Mouse (Mus musculus) brown adipose tissue, adult 24 weeks (tissue): ENCODE measurements around the gene Kcnh8. TPM values are rescaled to one million over a fixed set of nuclear protein-coding genes. Genes with fewer than 3 reads are reported as not detected.

Experiments
- H3K27ac ChIP-seq: fragments of 200-500 bp; replicated peaks from 2 replicates; pipeline ENCODE4 v1.5.1; 2012; ENCODE audit warnings: low read depth, mild to moderate bottlenecking, low read length
- H3K4me1 ChIP-seq: fragments of 200-500 bp; 2 replicates; pipeline ENCODE4 v1.6.1; 2012; ENCODE audit warnings: low read length, mixed read lengths; ENCODE audit not compliant: control insufficient read depth, insufficient read depth, insufficient read length
- H3K4me3 ChIP-seq: fragments of 200-500 bp; 2 replicates; pipeline ENCODE4 v1.5.1; 2012; ENCODE audit warnings: low read depth, mild to moderate bottlenecking, low read length, moderate library complexity; ENCODE audit not compliant: insufficient read depth
- polyA plus RNA-seq: library from polyadenylated mRNA; stranded (reverse); fragments of >200 nt; gene quantifications from 2 replicates; pipeline ENCODE4 v1.2.4, GENCODE M21; 2012; ENCODE audit not compliant: missing spikeins, insufficient read depth, insufficient read length

Gene Kcnh8
- not detected in 2 replicates for polyA plus RNA-seq

DNA sequence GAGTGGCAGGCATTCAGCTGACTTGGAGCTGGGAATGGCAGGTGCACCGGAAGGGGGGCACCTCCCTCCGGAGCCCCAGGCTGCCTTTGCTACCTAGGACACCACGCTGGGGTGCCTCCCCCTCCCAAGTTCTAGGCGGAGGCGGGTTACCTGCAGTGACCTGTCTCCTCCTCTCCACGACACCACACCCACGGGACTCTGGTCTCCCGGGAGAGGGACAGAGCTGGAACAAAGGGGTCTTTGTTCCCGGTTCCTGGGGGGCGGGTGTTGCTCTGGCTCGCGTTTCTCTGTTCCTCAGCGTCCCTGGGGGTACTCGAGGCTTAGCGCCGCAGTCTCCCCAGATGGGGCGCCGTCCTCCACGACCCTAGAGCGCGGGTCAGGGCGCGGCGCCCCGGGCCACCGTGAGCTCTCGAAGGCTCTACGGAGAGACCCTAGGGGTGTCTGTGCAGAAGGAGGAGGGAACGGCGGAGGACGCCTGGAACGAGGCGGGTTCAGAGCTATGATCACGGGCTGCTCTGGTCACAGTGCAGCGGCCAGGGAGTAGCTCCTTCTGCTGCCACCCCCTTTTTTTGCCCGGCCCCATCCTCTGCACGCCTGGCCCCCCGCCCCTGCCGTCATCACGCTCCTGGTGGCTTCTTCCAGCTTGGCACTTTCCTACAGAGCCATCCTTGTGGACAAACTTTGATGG, at the start of gene Kcnh8:
TSS of gene Kcnh8 (plus strand) at position 617 of the 688 bp plus-strand sequence.
- H3K4me1 ChIP-seq: no peaks in the 10 kb centered on the region
- no peak within 1 kb of the TSS for H3K27ac ChIP-seq
- no peak within 1 kb of the TSS for H3K4me3 ChIP-seq

DNA sequence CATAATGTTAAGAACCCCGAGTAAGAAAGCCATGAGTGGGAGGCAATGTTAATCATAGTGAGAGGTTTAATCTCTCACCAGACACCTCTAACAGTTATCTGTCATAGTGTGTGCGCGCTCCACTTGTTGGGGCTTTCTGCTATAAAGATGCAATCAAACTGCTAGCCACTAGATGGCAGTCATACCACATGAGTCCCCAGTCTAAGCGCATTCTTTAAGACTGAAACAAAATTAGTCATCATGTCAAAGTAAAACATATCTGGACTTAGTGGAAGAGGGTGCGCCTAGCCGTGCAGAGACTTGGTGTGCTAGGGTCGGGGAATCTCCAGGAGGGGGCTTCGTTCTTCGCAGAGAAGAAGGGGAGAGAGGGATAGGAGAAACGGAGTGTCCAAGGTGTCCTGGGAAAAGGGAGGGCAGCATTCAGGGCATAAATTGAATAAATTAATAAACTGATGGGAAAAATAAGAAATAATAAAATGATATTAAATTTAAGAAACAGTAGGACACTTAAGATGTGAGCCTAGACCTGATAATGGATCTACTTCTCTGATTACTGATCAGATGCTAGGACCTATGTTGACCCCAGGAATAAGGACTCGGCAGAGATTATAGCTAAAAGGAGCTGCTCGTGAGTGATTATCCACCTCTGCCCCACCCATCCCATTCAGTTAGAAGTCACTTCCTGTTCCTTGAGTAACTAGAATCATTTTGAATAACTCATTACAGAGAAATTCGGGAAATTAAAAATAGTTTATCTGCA, 42.4 kb upstream of the Kcnh8 start:
- no peaks in the 10 kb centered on the region for H3K4me1 ChIP-seq
- no peak overlapping the region for H3K4me3 ChIP-seq

DNA sequence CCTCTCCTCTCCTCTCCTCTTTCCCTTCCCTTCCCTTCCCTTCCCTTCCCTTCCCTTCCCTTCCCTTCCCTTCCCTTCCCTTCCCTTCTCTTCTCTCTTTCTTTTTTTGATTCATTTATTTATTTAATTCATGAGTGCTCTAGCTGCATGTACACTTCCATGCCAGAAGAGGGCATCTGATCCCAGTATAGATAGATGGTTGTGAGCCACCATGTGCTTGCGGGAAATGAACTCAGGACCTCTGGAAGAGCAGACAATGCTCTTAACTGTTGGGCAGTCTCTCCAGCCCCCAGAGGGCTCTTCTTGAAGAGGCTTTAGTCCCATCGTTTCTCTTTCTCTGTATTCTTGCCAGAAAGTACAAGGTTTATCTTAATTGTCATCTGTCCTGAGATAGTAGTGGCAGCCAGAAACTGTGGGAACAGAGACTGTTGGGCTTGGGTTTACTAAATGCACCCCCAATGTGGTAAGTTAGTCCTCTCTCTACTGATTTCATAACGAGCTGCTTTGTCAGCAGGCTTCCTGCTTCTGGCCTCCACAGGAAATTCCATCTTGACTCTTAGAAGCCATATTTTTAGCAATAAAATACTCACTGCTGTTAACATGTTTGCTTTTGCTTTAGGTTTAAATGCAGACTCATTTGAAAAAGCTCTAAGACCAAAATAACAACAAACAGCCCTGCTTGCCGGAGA, 36.9 kb upstream of the Kcnh8 start:
- Histone ChIP-seq H3K27ac (no peak overlapping the region), H3K4me1 (no peaks in the 10 kb centered on the region), H3K4me3 (no peak overlapping the region)

More for the DNA sequence above, 42.4 kb upstream of the Kcnh8 start:
- no peak overlapping the region for H3K27ac ChIP-seq

DNA sequence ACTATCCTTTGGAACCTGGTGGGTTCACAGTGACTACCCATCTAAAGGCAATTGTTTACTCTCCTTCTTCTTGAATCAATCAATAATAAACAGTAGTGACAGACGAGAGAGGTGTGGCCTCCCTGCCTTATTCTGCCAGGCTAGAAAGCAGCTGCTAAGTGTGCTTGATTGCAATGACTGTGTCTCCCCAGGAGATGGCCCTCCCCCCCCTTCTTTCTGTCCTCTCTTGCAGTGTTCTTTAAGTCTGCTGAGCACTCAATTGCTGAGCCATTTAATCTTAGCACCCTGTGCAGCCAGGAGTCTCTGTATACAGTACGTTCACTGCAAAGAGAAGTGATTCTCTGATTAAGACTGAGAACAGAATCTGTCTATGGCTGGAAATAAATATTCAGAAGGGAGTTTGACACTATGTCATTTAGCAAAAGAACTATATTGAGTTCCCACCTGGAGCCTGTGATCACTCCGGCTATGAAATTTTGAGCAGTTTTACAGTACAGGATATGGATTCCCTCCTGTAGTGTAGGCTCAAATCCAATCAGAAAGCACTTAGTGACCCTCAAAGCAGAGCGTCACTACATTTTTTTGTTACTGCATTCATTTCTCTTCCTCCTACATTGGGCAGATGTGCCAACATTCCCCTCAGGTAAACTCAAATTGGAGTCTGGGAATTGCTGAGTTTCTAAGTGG, 32.8 kb upstream of the Kcnh8 start:
- no peak overlapping the region for H3K4me3 ChIP-seq
- no peak overlapping the region for H3K27ac ChIP-seq
- no peaks in the 10 kb centered on the region for H3K4me1 ChIP-seq

DNA sequence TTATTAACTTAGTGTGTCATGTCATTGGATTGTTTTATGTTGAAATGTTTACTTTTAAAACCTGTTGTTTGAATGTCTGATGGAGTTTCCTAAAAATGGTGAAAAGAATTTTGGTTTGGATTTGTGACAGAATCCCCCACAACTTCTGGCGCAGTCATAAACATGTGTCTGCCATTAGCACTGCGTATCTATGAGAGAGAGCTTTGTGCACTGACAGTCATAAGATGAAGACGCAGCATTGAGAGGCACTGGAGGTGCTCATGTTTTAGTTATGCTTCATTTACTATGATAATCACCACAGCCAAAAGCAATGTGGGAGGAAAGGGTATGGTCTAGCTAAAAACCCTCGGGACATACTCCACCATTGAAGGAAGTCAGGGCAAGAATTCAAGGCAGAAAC, 30.3 kb upstream of the Kcnh8 start:
- Histone ChIP-seq H3K27ac (no peak overlapping the region), H3K4me1 (no peaks in the 10 kb centered on the region), H3K4me3 (no peak overlapping the region)

DNA sequence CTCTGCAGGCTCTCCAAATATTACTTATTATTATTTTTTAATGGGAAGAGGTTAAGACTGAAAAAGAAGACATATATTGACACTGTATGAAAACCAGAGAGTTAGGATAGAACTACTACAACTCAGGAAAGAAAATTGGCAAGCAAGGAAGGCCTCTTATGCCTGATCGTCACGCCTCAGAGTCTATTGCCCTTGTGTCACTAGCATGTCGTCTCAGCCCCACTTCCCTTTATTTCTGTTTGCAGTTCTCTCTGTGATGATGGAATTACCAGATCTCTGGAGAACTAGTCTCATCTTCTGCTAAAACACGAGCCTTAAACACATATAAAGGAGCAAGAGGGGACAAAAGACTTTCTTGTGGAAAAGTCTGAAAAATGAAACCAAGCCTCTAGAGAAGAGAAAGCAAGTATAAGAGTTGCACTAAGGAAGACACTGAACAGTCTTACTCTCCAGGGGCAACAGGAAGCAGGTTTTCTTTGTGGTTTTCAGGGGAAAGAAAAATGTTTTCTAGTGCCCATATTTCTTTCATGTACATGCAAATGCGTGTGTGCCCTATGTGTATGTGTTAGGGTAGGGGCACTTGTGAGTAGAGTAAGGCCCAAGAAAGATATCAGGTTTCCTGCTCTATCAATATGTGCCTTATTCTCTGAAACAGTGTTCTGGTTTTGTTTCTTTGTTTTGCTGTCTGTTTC, 10.9 kb upstream of the Kcnh8 start:
- H3K4me3 ChIP-seq: no peak overlapping the region
- no peak overlapping the region for H3K27ac ChIP-seq
- no peaks in the 10 kb centered on the region for H3K4me1 ChIP-seq

DNA sequence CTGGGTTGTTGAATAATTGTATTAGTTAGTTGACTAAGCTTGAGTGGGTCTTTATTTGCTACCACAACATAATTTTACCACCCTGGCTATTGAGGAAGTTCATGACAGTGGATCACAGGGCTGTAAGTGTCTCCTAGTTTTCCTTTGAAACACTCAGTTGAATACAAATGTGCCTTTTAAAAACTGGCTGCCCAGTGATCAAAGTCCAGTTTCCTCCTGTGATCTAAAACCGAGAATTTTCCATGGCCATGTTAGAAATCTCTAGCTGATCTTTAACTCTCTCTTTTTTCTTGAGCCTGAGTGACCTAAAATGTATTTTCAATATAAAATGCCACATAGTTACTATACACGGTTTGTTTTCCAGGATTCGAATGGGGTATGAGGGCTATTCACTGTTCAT, 3.4 kb upstream of the Kcnh8 start:
- Histone ChIP-seq H3K4me3 (no peak overlapping the region), H3K4me1 (no peaks in the 10 kb centered on the region), H3K27ac (no peak overlapping the region)

DNA sequence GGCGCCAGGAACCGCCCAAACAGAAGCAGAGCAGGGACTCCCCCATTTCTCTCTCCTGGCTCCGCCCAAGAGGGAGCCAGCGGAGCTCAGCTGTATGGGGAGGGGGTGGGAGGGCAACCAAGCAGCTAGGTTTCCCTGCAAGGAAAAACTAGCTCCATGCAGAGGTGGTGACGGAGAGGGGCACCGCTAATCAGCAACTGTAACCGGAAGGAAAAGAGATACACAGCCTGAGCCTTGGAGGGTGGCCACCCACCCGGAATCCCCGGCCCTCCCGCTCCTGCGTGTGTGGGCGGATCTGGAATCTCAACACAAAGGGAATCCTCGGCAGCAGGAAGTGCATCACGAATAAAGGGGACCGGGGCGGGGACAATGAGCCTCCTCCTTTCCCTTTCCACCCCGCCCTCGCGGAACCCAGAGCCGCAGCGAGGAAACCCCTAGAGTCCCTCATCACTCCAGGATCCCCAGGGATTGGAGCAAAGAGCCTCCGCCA, 1.6 kb upstream of the Kcnh8 start:
- Histone ChIP-seq H3K27ac (no peak overlapping the region), H3K4me3 (peak overlapping the region; percentile 28)

DNA sequence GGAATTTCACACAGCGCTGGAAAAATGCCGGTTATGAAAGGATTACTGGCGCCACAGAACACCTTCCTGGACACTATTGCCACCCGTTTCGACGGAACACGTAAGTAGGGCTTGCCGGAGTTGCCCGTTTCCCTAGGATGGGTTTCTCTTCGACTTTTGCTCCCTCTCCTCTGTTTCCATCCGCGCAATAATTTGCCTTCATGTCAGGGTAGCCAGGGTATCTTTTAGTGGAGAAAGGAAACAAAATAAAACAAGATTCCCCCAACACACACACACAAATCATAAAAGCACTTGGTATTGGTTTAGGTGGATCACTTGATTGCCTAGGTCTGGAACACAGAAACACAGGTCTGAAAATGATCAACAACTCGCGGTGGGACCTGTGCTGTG, 267 bp downstream of the Kcnh8 start:
- Histone ChIP-seq H3K4me3 (no peak overlapping the region), H3K27ac (no peak overlapping the region), H3K4me1 (no peaks in the 10 kb centered on the region)

More for the DNA sequence above, 1.6 kb upstream of the Kcnh8 start:
- no peaks in the 10 kb centered on the region for H3K4me1 ChIP-seq

DNA sequence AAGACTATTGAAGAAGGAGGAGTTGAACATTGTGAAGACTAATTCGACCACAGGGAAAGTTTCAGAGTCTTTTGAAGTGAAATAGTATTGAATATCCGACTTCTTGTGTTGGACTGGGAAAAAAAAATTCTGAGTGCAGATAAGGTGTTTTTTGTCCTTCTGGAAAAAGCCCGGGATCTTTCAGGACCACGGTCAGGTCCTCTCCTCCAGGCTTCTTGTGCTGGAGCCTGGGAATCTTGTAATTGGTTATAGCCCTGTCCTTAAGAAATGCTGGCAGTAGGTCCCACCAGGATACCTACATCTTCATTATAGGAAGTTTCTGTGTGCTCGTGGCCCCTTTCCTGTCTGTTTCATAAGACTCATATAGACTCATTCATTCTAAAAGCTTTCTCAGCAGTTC, 902 bp downstream of the Kcnh8 start:
- no peaks in the 10 kb centered on the region for H3K4me1 ChIP-seq
- no peak overlapping the region for H3K4me3 ChIP-seq

DNA sequence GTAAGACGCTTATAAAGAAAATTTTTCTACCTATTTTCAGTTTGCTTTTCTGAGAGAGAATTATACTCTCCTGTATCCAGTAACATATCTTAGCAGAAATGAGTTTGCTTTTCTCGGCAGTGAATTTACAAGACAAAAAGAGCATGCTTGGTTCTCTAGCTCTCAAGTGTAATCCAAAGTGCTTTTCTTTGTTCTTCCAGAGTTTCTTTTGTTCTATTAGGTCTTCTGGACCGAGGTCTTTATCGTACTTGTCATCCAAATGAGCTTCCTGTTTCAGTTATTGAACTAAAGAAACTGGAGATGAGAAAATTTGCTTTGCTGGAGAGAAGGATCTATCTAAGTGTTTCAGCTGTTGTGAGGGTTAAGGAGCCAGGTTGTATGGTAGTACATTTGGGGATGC, 8.9 kb downstream of the Kcnh8 start:
- Histone ChIP-seq H3K27ac (no peak overlapping the region), H3K4me3 (no peak overlapping the region), H3K4me1 (no peaks in the 10 kb centered on the region)

More for the DNA sequence above, 902 bp downstream of the Kcnh8 start:
- no peak overlapping the region for H3K27ac ChIP-seq

DNA sequence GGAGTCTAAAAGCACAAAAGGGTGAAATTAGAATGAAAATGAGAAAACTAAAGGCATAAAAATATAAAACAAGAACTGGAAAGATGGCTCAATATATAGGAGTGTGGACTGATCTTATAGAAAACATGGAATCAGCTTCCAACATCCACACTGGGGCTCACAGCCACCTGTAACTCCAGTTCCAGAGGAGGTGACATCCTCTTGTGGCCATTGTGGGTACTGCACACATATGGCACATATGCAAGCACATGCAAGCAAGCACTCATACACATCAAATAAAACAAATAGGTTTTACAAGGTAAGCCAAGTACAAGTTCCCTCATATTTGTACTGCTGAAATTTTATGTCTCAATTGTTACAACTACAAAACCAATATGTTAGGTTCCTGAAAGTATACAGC, 46.7 kb downstream of the Kcnh8 start:
- H3K4me1 ChIP-seq: no peaks in the 10 kb centered on the region
- H3K4me3 ChIP-seq: no peak overlapping the region
- H3K27ac ChIP-seq: no peak overlapping the region

DNA sequence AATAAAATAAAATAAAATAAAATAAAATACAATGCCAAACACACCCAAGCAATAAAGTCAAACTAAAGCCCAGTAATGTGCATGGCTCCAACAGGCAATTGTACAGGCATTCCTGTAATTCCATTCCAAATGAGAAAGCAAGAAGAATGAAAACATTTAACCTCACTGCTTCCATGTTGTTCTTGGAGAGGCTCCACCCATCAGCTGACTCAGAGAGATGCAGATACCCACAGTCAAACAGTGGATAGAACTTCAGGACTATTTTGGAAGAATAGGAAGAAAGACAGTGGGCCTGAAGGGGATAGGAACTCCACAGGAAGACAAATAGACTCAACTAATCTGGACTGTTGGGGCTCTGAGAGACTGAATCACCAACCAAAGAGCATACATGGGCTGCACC, 89.5 kb downstream of the Kcnh8 start:
- Histone ChIP-seq H3K4me3 (no peak overlapping the region), H3K4me1 (no peaks in the 10 kb centered on the region), H3K27ac (no peak overlapping the region)

DNA sequence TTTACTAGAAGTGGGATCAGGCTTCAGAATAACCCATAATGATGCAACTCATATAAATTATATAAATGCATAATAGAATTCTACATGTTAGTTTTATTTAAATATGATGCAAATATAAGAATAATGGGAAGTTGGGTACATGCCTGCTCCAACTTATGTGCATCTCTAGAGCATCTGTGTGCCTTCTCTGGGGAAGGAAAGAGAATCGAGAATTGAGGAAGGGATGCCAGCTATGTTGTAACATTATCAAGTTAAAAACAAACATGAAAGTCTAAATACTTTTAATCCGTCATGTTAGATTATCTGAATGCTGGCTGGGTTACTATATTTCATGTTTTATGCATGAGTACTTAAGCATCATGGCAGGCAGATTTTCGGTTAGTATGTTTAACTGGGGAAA, 99.4 kb downstream of the Kcnh8 start:
- Histone ChIP-seq H3K4me3 (no peak overlapping the region), H3K4me1 (no peaks in the 10 kb centered on the region), H3K27ac (no peak overlapping the region)
